Mouse (Mus musculus) bone marrow, adult 2 months (tissue): ENCODE results near the gene Dcp1b.

Experiments used
- CTCF ChIP-seq: fragments of 200-500 bp; IDR thresholded peaks from 2 replicates; pipeline ENCODE4 v1.5.1; 2011; ENCODE audit warnings: low read length, control low read depth; ENCODE audit not compliant: control insufficient read depth, insufficient read depth
- POLR2A ChIP-seq: fragments of 200-500 bp; IDR thresholded peaks from 2 replicates; pipeline ENCODE4 v1.6.1; 2011; ENCODE audit warnings: low read depth, mild to moderate bottlenecking, control low read depth, low read length, borderline replicate concordance; ENCODE audit not compliant: control insufficient read depth

DNA sequence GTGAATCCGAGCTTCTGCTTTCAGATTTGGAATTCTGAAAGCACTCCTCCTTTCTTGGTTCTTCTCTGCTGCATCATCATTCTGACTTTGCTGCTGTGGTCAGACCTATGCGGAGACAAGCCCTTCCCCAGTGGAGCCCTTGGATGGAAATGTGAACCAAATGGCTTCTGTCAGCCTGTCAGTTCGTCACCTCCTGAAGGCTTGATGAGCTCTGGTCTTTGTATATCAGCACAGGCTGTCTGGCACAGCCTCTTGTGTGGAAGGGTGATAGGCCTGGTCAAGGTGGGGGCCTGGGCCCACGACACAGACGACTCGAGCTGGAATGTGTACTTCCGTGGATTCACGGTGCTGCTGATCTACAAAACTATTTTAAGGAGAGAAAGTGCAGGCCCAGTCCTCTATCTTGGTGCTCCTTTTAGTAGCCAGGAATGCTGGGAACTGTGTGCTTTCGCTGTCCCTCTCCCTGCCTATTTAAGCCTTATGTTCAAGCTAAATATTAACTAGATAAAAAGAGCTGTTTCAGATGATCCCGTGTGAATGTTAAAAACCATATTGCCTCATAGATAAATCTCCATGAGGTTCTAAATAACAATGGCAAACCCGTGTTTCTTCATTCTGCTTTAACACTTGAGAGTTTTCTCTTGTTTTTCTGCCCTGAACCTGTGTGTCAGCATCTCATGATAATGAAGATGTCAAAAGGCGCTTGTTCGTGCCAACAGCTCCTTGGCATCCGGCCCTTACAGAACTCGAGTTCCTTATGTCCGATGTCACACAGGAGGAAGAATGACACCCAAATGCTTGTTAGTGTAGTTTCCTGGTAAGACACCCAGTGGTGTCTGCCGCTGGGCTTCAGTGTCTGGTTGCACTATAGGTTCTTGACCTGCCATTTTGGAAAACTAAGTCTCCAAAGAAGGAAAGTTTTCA lies 21.6 kb downstream of the Dcp1b start, which contains the start of gene Cacna1c:
- no peak for TF ChIP-seq POLR2A
- TF ChIP-seq CTCF = no peak
